Mouse (Mus musculus) yolk sac, embryonic 10.5 days (tissue): ENCODE measurements around the gene Adamtsl1.

Experiments used
- DNase-seq: peaks from one replicate; pipeline ENCODE4 v3.0.0-alpha.2; 2017; ENCODE audit warnings: low spot score

The Adamtsl1 gene

DNA sequence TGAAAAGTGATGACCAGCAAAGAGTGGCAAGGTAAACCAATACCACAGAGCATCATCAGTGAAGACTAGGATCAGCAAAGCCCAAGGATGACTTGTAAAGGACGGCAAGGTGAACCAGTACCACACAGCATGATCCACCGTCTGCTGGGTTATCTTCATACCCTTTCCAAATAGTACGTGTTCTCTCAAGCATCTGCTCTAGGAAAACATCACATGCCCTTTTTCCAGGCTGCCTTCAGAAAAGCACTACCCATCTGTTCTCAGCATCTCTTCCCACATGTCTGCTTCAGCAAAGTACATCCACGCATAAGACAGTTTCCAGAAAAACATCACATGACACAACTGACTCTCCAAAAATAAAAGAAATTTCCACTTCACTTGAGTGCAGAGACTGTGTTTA is 408.8 kb downstream of the Adamtsl1 start:
- no peak for DNase-seq

- DNase-seq: no peak
Observed at GRCm38 (mm10) chr4:85932129-85932528, 418.2 kb downstream of the Adamtsl1 start.

GRCm38 (mm10) chr4:85939460-85939859 is 425.5 kb downstream of the Adamtsl1 start:
- no peak for DNase-seq

DNA sequence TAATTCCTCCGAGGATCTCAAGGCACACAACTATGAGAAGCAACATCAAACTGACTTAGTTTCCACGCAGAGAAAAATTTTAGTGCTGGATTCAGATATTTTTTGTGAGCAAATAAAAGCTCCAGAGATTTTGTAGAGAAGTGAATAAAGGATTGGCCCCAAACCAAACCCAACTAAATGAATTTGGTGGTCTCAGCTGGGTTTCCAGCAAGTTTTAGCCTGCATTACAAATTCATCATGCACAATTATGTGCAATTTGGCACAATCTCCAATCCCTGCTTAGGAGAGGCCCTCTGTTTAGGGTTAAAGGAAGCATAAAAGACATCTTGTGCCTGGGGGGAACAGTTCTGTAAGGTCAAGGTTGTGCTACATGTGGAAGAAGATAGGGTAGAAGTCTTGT is 427.9 kb downstream of the Adamtsl1 start:
- no peak for DNase-seq

GRCm38 (mm10) chr4:85953590-85953989 is 439.6 kb downstream of the Adamtsl1 start:
- no peak for DNase-seq

GRCm38 (mm10) chr4:85955387-85955786 is 441.4 kb downstream of the Adamtsl1 start:
- no peak for DNase-seq

GRCm38 (mm10) chr4:85957266-85957665 is 443.3 kb downstream of the Adamtsl1 start:
- no peak for DNase-seq

DNA sequence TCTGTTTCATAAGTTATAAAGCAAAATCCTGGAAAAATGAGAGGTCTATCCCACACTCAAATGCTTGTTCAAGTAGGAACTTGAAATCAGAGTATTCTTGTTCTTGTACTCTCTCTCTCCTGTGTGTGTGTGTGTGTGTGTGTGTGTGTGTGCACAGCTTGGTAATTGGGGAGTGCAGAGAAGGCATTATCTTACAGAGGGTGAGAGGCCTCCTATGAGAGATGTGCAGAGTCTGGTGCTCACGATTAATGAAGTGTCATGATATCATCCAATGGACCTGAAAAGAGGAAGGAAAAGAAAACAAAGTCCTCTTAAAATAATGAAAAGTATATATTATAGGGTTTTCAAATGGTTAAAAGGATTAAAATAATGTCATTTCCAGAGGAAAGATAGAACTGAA is 443.9 kb downstream of the Adamtsl1 start:
- no peak for DNase-seq

DNA sequence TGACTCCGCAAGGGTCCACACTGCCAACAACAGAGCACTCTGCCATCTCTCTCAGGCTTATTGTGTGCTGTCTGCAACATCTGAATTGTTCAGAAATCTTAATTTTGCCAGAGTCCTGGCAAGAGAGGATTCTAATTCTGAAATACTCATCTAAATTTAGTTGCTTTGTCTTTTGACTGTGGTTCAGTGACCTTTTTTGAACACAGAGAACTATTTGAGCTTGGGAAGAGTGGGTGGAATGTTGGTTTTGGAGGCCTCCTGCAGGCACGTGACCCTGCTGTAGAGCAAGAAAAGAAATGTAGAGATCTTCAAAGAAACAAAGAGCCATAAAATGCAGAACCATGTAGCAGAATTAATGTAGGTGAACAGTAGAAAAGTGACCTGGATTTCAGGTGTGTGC is 445.0 kb downstream of the Adamtsl1 start:
- no peak for DNase-seq

DNA sequence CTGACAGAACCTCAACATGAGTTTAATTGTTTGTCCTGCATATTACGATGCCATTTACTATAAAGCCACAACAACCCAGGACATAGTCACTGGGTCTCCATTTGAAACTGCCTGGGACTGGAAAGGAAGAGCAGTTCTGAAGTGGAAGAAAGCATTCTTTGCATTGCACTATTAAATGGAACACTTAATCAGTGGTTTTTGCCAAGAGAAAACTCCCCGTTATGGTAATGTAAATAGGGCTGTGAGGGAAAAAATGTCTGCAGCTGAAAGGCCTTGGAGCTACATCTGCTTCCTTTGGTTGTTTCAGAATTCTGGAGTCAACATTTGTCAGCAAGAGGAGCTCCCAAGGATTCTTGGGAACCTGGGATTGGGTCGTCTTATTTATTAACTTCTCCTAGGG is 462.2 kb downstream of the Adamtsl1 start:
- DNase-seq: no peak

GRCm38 (mm10) chr4:85979206-85979605 is 465.2 kb downstream of the Adamtsl1 start:
- DNase-seq: no peak

DNA sequence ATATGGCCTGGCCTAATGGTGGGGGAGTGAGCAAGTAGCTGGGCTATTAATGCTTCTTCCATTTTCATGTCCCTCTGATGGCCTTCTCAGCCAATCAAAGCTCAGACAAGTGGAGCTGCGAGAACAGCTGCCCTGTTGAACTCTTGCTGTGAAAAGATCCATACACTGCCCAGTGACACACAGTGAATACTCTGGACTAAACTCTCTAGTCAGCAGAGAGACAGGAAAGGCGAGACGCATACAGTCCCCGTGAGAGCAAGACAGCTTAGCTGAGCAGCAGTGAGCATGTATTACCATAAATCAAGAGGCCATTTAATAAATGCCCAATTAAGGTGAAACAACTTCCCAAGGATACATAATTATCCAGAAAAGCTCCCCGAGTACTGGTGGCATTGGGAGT is 492.6 kb downstream of the Adamtsl1 start:
- no peak for DNase-seq

- no peak for DNase-seq
Observed at GRCm38 (mm10) chr4:86013640-86014039, 499.7 kb downstream of the Adamtsl1 start.

DNA sequence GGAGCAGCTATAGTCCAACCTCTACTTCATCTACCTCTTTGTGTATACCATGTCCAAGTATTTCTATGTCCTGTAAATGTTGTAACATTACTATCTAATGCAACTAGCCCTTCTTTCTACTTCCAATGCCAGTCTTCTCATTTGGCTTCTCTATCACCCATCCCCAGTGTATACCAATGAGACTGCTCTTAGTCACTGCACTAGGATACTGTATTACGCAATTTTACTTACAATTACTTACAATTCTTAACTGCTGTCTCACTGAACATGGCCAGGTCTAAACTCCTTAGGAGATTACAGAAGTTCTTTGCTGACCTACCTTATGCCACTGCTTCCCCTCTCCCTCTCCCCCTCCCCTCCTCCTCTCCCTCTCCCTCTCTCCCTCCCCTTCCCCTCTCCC is 505.0 kb downstream of the Adamtsl1 start:
- no peak for DNase-seq

- DNase-seq: peak; percentile 12
Observed at GRCm38 (mm10) chr4:86019586-86019985, 505.6 kb downstream of the Adamtsl1 start.

DNA sequence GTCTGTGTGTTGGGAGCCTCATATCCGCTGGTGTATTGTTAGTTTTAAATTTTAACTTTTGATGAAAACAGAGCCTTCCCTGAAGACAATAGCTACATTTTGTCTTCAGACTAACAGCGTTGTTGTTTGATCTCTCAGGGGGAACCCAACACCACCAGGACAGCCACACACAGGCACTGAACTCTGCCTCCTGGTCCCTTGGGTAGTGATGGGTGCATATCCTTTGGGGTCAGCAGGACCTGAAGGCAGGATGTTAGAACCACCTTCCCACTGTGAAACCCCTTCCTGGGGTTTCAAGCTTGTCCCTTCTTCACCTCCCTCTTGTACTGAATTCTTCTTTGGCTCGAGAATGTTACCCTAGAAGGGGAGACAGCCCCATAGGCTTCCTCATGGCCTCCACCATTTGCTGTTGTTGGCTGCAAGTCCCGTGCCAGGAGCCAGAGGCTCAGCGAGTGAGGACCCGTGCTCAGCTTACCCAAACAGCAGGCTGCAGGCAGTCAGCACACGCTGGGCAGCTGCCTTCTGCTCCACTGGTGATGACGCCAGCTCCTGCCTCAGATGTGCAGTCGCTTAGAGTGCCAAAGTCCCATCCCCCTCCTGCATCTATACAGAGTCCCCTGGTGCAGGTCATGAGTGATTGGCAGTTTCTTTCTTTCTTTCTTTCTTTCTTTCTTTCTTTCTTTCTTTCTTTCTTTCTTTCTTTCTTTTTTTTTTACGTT is 506.6 kb downstream of the Adamtsl1 start:
- no peak for DNase-seq

GRCm38 (mm10) chr4:86024573-86025160 is 510.7 kb downstream of the Adamtsl1 start:
- peak; percentile 21 for DNase-seq

- no peak for DNase-seq
Observed at GRCm38 (mm10) chr4:86029486-86029885, 515.5 kb downstream of the Adamtsl1 start.

DNA sequence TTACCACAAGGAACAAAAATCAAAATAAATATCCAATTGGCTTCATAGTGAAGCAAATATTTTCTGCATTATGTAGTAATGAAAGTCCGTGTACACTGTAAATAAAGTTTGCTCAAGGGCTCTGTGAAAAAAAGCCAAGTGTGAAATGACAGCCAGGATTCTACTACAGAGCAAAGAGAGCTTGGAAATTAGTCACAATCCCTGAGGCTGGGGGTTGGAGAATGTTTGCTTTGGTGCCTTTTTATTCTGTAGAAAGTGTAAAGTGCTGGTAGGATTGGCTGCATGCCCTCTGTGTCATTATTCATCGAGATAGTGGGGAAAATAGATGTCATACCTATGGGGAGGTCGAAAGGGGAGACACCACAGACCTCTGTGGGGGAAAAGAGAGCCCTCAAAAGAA is 516.2 kb downstream of the Adamtsl1 start:
- no peak for DNase-seq

GRCm38 (mm10) chr4:86031041-86031440 is 517.1 kb downstream of the Adamtsl1 start:
- no peak for DNase-seq

DNA sequence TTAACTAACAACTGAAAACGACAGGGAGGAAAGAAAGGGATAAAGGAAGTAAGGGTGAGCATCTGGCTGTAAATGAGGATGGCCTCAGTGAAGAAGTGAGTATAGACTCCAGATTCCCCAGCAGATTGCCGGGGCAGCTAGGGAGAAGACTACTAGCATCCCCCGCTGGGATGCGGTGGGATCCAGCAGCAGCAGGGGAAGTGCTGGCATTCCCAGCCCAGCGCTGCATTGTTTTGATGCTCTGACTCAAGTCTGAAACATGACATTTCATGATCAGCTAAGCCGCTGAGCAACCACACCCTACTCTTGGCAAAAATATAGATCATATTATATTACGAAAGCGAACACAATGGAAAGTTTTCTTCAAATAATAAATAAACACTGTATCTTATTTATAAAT is 526.9 kb downstream of the Adamtsl1 start:
- DNase-seq: no peak

GRCm38 (mm10) chr4:86045448-86045847 is 531.5 kb downstream of the Adamtsl1 start:
- DNase-seq: no peak

DNA sequence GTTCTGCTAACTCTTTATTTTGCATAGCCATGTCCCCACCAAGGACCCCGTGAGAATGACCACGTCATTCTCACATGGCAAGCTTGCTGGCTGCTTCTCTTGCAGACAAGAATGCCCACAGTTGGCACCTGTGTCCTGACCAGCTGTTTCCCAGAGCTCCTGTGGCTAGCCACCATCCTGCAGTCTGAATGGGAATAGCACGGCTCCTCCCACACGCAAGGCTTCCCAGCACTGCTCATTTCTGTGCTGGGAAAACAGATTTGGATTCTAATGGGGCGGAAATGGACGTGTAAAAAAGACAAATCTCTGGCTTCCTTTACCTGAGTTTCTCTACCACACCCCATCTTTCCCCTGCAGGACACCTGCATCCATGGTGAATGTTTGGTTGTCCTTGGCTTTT is 531.9 kb downstream of the Adamtsl1 start:
- no peak for DNase-seq

DNA sequence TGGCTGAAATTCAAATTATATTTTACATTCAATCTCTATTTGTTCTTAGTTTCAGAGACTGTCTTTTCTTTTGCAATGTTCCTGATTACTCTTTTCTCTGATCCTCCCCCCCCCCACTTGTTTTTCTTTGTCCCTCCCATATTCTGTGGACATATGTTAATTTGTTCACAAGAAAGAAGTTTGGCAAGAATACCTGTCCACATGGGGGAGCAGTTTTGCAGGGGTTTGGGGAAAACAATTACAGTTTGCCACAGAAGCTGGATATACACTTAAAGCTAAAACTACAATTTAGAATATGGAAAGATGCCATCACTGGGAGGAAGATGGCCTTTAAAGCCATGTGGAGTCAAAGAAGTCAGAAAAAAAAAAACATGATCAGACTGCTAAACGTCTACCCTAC is 532.9 kb downstream of the Adamtsl1 start:
- DNase-seq: no peak
